Mouse (Mus musculus): ENCODE data around the gene Med22.

- TF ChIP-seq CTCF (IDR thresholded peaks at IDR 0.05; ENCODE audit: borderline replicate concordance, control insufficient read depth, extremely low read depth, insufficient read depth, low read length, poor library complexity) (no peak), POLR2A (IDR thresholded peaks at IDR 0.05; ENCODE audit: control insufficient read depth, extremely low read depth, insufficient read depth, low read length, poor library complexity) (no peak)
Measured at GRCm38 (mm10) chr2:26919684-26920083, 9.2 kb upstream of the Med22 start.
